Mouse (Mus musculus): ENCODE data around the gene Snrnp35.

Gene Snrnp35

GRCm38 (mm10) chr5:124538813-124539792 is 56.2 kb downstream of the Snrnp35 start:
- peak; percentile 89 for DNase-seq (ENCODE audit: low read depth, low spot score)

GRCm38 (mm10) chr5:124539905-124540304 is 57.0 kb downstream of the Snrnp35 start:
- no peak for DNase-seq (ENCODE audit: low read depth, low spot score)

GRCm38 (mm10) chr5:124540383-124540786 is 57.5 kb downstream of the Snrnp35 start, which contains the start of gene Tmed2:
Gene Tmed2, plus strand, starts transcription at chr5:124540695.
- peak; percentile 99 for DNase-seq (ENCODE audit: low read depth, low spot score)

All from brain, adult 2 months (tissue).